Mouse (Mus musculus) spleen, adult 2 months (tissue): ENCODE results near the gene 1700016K19Rik.

ENCODE experiments used
- CTCF ChIP-seq: fragments of 200-500 bp; IDR thresholded peaks from 2 replicates; pipeline ENCODE4 v1.5.1; 2011; ENCODE audit warnings: mild to moderate bottlenecking, inconsistent platforms; ENCODE audit not compliant: insufficient read depth, insufficient read length, insufficient replicate concordance; ENCODE audit errors: extremely low read depth
- POLR2A ChIP-seq: fragments of 200-500 bp; IDR thresholded peaks from 2 replicates; pipeline ENCODE4 v1.6.1; 2011; ENCODE audit warnings: low read depth, low read length, inconsistent platforms

GRCm38 (mm10) chr11:76025080-76025583 is 25.4 kb downstream of the 1700016K19Rik start:
- TF ChIP-seq POLR2A = no peak
- TF ChIP-seq CTCF = no peak
